Mouse (Mus musculus) heart, postnatal 0 days (tissue): ENCODE measurements at regions not wholly inside any gene's neighbourhood (a gene's known extent, or its start where the extent isn't known, plus 50 kb on each side); places are given as distances from the start of the nearest gene placed in this dataset.

ENCODE experiments used
- ATAC-seq: fragments of 200-750 bp; cut with Nextera tagmentation; 2 replicates; pipeline ENCODE4 v1.8.0; 2017; ENCODE audit warnings: low read depth, moderate number of reproducible peaks, moderate library complexity; ENCODE audit not compliant: insufficient read depth
- DNase-seq: peaks from one replicate; pipeline ENCODE4 v3.0.0-alpha.2; 2016; ENCODE audit warnings: low spot score
- H3K27ac ChIP-seq: fragments of 300-500 bp; sonication (generic); 2 replicates; pipeline ENCODE4 v1.5.1; 2014; ENCODE audit warnings: low read depth, mild to moderate bottlenecking
- H3K27me3 ChIP-seq: fragments of 300-500 bp; sonication (generic); 2 replicates; pipeline ENCODE4 v1.6.1; 2014; ENCODE audit warnings: low read length, mixed read lengths; ENCODE audit not compliant: control insufficient read depth, insufficient read depth
- H3K36me3 ChIP-seq: fragments of 300-500 bp; sonication (generic); replicated peaks from 2 replicates; pipeline ENCODE4 v1.6.1; 2014; ENCODE audit warnings: low read length, mixed read lengths; ENCODE audit not compliant: control insufficient read depth, insufficient read depth
- H3K4me1 ChIP-seq: fragments of 300-500 bp; sonication (generic); 2 replicates; pipeline ENCODE4 v1.6.1; 2014; ENCODE audit warnings: antibody characterized with exemption; ENCODE audit not compliant: control insufficient read depth, insufficient read depth
- H3K4me2 ChIP-seq: fragments of 300-500 bp; sonication (generic); 2 replicates; pipeline ENCODE4 v1.6.1; 2014; ENCODE audit warnings: low read depth, mild to moderate bottlenecking, low read length, moderate library complexity
- H3K4me3 ChIP-seq: fragments of 300-500 bp; sonication (generic); 2 replicates; pipeline ENCODE4 v1.5.1; 2014; ENCODE audit warnings: low read depth, low read length
- H3K9ac ChIP-seq: fragments of 300-500 bp; sonication (generic); replicated peaks from 2 replicates; pipeline ENCODE4 v1.6.1; 2014; ENCODE audit warnings: low read depth, low read length, mixed read lengths
- H3K9me3 ChIP-seq: fragments of 300-500 bp; sonication (generic); replicated peaks from 2 replicates; pipeline ENCODE4 v1.6.1; 2016; ENCODE audit warnings: low read length; ENCODE audit not compliant: control insufficient read depth
- CTCF ChIP-seq: IDR thresholded peaks from 2 replicates; pipeline ENCODE4 v1.5.1; 2016; ENCODE audit warnings: antibody characterized with exemption, control low read depth, low read depth
- EP300 ChIP-seq: IDR thresholded peaks from 2 replicates; pipeline ENCODE4 v1.6.1; 2016; ENCODE audit warnings: antibody characterized with exemption, low read depth
- WGBS: fragments of 180-500 bp; shearing (Covaris S2); extraction: QIAGEN DNeasy Blood & Tissue Kit; methylation state at CpG from one replicate; pipeline ENCODE4 v1.1.7; 2014; 5-methylcytosine and 5-hydroxymethylcytosine counted together

DNA sequence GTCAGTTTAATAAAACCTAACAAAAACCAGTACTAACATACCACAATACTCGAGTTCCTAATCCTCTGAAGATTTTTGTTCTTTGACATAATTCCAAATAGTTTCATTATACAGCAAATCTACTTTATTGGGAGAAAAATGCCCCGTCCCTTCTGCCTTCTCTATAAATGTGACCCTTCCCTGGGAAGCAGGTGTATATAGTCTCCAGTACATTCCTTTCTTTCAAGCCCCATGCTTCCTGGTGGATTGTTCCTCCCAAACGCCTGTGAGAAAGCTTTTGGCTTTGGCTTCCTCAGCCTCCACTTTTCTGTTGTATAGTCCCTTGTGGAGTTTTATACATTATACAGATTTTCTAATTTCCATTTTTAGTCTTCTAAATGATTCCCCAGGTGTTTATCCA, 1001.8 kb upstream of the Tenm3 start:
- Histone ChIP-seq H3K36me3 (no peaks in the 10 kb centered on the region), H3K4me2 (no peak overlapping the region), H3K27me3 (no peaks in the 10 kb centered on the region), H3K9ac (no peak overlapping the region), H3K27ac (no peak overlapping the region), H3K4me1 (no peaks in the 10 kb centered on the region), H3K4me3 (no peak overlapping the region), H3K9me3 (no peaks in the 10 kb centered on the region)
- no peak for ATAC-seq
- WGBS, result 60% methylated on average over 3 of the region's 3 CpGs
- no peak for DNase-seq
- TF ChIP-seq CTCF (no peak), EP300 (no peak)

DNA sequence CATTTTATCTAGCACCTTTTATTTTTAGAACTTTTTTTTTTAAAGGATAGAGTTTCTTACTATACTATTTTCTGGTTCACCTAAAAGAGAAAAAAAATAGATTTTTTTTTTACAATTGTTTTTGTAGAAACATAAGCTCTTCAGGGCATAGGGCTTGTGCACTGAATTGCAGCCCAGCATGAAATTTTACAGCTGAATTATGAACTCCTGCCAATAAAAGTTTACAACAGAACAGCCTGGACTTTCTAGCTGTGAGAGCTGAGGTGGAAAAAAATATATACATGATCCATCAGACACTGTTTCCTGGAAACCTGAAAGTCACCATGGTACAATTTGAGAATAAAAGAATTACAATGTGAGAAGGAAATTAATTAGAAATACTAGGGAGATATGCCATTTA, 988.2 kb upstream of the Tenm3 start:
- Histone ChIP-seq H3K27me3 (no peaks in the 10 kb centered on the region), H3K9ac (no peak overlapping the region), H3K36me3 (no peaks in the 10 kb centered on the region), H3K4me1 (no peaks in the 10 kb centered on the region), H3K4me3 (no peak overlapping the region), H3K9me3 (no peaks in the 10 kb centered on the region), H3K27ac (no peak overlapping the region), H3K4me2 (no peak overlapping the region)
- DNase-seq, result no peak
- no peak for ATAC-seq
- TF ChIP-seq CTCF, result no peak
- TF ChIP-seq EP300, result no peak

DNA sequence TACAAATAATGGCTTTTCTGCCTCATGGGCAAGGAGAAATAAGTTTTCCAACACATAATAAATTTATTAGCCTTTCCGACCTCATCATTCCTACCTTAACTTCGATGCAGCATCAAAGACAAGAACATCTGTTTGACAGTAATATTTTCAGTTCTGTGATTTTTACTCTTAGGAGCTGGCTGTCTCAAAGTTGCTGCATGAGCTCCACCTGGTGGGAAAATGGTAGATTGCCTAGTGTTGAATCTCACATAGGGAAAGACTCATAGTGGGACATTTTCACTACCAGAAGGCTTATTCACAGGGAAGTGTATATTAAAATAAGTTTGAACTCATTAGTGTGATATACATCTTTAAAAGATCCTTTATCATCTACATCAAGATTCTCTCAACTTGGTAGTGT, 985.6 kb upstream of the Tenm3 start:
- Histone ChIP-seq H3K4me2 (no peak overlapping the region), H3K27me3 (no peaks in the 10 kb centered on the region), H3K36me3 (no peaks in the 10 kb centered on the region), H3K27ac (no peak overlapping the region), H3K9ac (no peak overlapping the region), H3K4me1 (no peaks in the 10 kb centered on the region), H3K9me3 (no peaks in the 10 kb centered on the region), H3K4me3 (no peak overlapping the region)
- DNase-seq (peak; percentile 46), ATAC-seq (no peak)
- WGBS, result 28% methylated on average over 2 of the region's 2 CpGs
- TF ChIP-seq EP300 (no peak), CTCF (peak; percentile 72)

DNA sequence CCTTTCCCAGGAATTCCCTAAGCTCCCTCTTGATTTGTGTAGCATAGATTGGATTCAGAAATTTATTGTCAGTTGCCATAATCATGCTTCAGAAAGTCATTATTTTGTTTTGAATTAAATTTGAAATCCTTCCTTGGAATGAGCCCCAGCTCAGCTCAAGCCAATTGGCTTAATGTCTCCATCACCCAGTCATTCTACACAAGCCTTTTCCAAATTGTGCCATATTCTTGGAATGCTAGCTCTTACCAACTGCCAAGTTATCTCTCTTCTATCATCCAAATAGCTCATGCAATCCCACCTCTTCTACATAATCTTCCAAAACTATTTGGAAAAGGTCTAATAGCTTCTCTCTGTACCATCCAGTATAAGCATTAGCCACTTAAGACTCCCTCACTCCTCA, 982.5 kb upstream of the Tenm3 start:
- TF ChIP-seq EP300 (no peak), CTCF (no peak)
- no peak for ATAC-seq

DNA sequence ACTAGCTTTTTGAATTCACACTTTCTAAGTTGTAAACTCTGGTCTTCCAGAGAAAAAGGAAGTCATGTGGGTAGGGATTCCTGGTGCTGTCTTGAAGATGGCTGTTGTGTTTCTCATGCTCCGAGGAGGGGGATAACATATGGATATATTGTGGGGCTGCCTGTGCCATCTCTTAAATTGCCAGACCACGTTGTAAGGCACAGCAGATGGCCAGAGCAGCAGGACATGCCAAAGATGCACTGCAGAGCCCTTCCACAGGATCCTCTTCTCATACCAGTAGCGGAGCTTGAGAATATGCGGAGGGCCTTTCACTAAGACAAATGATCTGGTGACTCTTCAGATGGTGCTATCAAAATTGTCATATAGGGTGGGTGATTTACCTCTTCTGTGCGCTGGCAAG, 981.2 kb upstream of the Tenm3 start:
- H3K4me3 ChIP-seq, result no peak overlapping the region
- no peaks in the 10 kb centered on the region for H3K27me3 ChIP-seq
- DNase-seq, result no peak
- no peak overlapping the region for H3K4me2 ChIP-seq
- ATAC-seq, result no peak
- H3K36me3 ChIP-seq, result no peaks in the 10 kb centered on the region
- no peaks in the 10 kb centered on the region for H3K9me3 ChIP-seq
- H3K27ac ChIP-seq, result no peak overlapping the region
- no peak overlapping the region for H3K9ac ChIP-seq
- H3K4me1 ChIP-seq, result no peaks in the 10 kb centered on the region
- WGBS, result 71% methylated on average over 5 of the region's 5 CpGs
- no peak for TF ChIP-seq CTCF
- TF ChIP-seq EP300, result no peak

More for the DNA sequence above, 982.5 kb upstream of the Tenm3 start:
- Histone ChIP-seq H3K27me3 (no peaks in the 10 kb centered on the region), H3K9ac (no peak overlapping the region), H3K4me1 (no peaks in the 10 kb centered on the region), H3K27ac (no peak overlapping the region), H3K4me2 (no peak overlapping the region), H3K36me3 (no peaks in the 10 kb centered on the region), H3K4me3 (no peak overlapping the region), H3K9me3 (no peaks in the 10 kb centered on the region)
- no peak for DNase-seq

DNA sequence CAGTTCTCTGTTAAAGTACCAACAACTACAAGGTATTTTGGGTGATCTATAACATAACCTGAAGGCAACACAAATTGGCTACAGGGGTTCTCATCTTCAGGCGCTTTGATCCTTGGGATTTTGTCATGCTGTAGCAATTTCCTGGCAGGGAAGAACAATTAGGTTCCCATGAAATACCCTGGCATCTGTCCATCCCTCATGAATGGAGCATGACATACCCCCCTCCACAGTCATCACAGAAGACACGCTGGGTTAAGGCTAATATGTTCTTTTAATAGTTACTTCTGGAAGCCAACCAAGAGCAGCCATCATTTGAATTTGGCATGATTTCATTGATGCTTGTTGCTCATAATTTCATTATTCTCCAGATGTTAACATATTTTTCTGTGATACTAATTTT, 979.0 kb upstream of the Tenm3 start:
- H3K27me3 ChIP-seq, result no peaks in the 10 kb centered on the region
- no peak for DNase-seq
- TF ChIP-seq CTCF (no peak), EP300 (no peak)
- WGBS, result 35% methylated on average over 2 of the region's 2 CpGs
- no peak for ATAC-seq
- no peaks in the 10 kb centered on the region for H3K36me3 ChIP-seq
- H3K9me3 ChIP-seq, result no peaks in the 10 kb centered on the region
- H3K4me1 ChIP-seq, result no peaks in the 10 kb centered on the region
- H3K9ac ChIP-seq, result no peak overlapping the region
- H3K4me3 ChIP-seq, result no peak overlapping the region
- H3K4me2 ChIP-seq, result no peak overlapping the region
- no peak overlapping the region for H3K27ac ChIP-seq
